Mouse (Mus musculus): ENCODE results near the gene Gsta4. TPM values are rescaled to one million over a fixed set of nuclear protein-coding genes. Genes with fewer than 3 reads are reported as not detected.

The Gsta4 gene
- polyA plus RNA-seq, 1 experiment from 2014 or later, result 109 TPM

Other genes with a start within 250 kb of the Gsta4 start
- gene Gcm1, start 130.8 kb upstream of the Gsta4 start, polyA plus RNA-seq (2015; fragmentation: Nextera tagmentation; extraction: Ambion mirVana), result 0.55 and 1.2 TPM in 2 replicates
- 38.4 and 40.1 TPM in 2 replicates for gene Fbxo9, start 73.7 kb upstream of the Gsta4 start, polyA plus RNA-seq (2015; fragmentation: Nextera tagmentation; extraction: Ambion mirVana)
- 24.2 and 25.0 TPM in 2 replicates for gene Ick, start 73.6 kb upstream of the Gsta4 start, polyA plus RNA-seq (2015; fragmentation: Nextera tagmentation; extraction: Ambion mirVana)
- gene Gsta1, start 47.9 kb downstream of the Gsta4 start, polyA plus RNA-seq (2015; fragmentation: Nextera tagmentation; extraction: Ambion mirVana), result 0.27 and 1.3 TPM in 2 replicates
- 0.21 and 0.31 TPM in 2 replicates for gene Gm3776, start 74.4 kb downstream of the Gsta4 start, polyA plus RNA-seq (2015; fragmentation: Nextera tagmentation; extraction: Ambion mirVana)
- 13.8 and 18.2 TPM in 2 replicates for gene Gm10639, start 107.1 kb downstream of the Gsta4 start, polyA plus RNA-seq (2015; fragmentation: Nextera tagmentation; extraction: Ambion mirVana)
- gene Omt2a, start 132.0 kb downstream of the Gsta4 start, polyA plus RNA-seq (2015; fragmentation: Nextera tagmentation; extraction: Ambion mirVana), result not detected in 2 replicates
- gene Omt2b, start 144.8 kb downstream of the Gsta4 start, polyA plus RNA-seq (2015; fragmentation: Nextera tagmentation; extraction: Ambion mirVana), result not detected in 2 replicates
- 41.3 and 45.0 TPM in 2 replicates for gene Gsta2, start 173.0 kb downstream of the Gsta4 start, polyA plus RNA-seq (2015; fragmentation: Nextera tagmentation; extraction: Ambion mirVana)
- gene Dppa5a, start 185.4 kb downstream of the Gsta4 start, polyA plus RNA-seq (2015; fragmentation: Nextera tagmentation; extraction: Ambion mirVana), result not detected in 2 replicates
- gene Ooep, start 196.0 kb downstream of the Gsta4 start, polyA plus RNA-seq (2015; fragmentation: Nextera tagmentation; extraction: Ambion mirVana), result 1.3 and 1.9 TPM in 2 replicates
- gene Ddx43, start 213.0 kb downstream of the Gsta4 start, polyA plus RNA-seq (2015; fragmentation: Nextera tagmentation; extraction: Ambion mirVana), result 0.22 and 0.31 TPM in 2 replicates

Data from kidney, embryonic 15.5 days (tissue).